Mouse (Mus musculus) forebrain, embryonic 14.5 days (tissue): ENCODE measurements around the gene Alg1. TPM values are rescaled to one million over a fixed set of nuclear protein-coding genes. Genes with fewer than 3 reads are reported as not detected.

Source experiments
- ATAC-seq: fragments of 200-750 bp; cut with Nextera tagmentation; 2 replicates; pipeline ENCODE4 v1.8.0; 2017; ENCODE audit warnings: mild to moderate bottlenecking, moderate library complexity
- DNase-seq: peaks from one replicate; pipeline ENCODE4 v3.0.0-alpha.2; 2015; ENCODE audit warnings: low spot score
- H3K27ac ChIP-seq: fragments of 300-500 bp; sonication (generic); 2 replicates; pipeline ENCODE4 v1.5.1; 2014; ENCODE audit warnings: low read depth, mild to moderate bottlenecking, control low read depth, low read length, moderate library complexity
- H3K27me3 ChIP-seq: fragments of 300-500 bp; sonication (generic); replicated peaks from 2 replicates; pipeline ENCODE4 v1.6.1; 2014; ENCODE audit warnings: low read length, control low read depth, mixed read lengths; ENCODE audit not compliant: control insufficient read depth, insufficient read depth
- H3K36me3 ChIP-seq: fragments of 300-500 bp; sonication (generic); 2 replicates; pipeline ENCODE4 v1.6.1; 2014; ENCODE audit warnings: low read length, control low read depth; ENCODE audit not compliant: control insufficient read depth, insufficient read depth
- H3K4me1 ChIP-seq: fragments of 300-500 bp; sonication (generic); 2 replicates; pipeline ENCODE4 v1.6.1; 2014; ENCODE audit warnings: antibody characterized with exemption, low read length, control low read depth; ENCODE audit not compliant: control insufficient read depth, insufficient read depth
- H3K4me2 ChIP-seq: fragments of 300-500 bp; sonication (generic); 2 replicates; pipeline ENCODE4 v1.6.1; 2014; ENCODE audit warnings: mild to moderate bottlenecking, control low read depth, low read length
- H3K4me3 ChIP-seq: fragments of 300-500 bp; sonication (generic); 2 replicates; pipeline ENCODE4 v1.5.1; 2014; ENCODE audit warnings: low read depth, low read length, control low read depth
- H3K9ac ChIP-seq: fragments of 300-500 bp; sonication (generic); 2 replicates; pipeline ENCODE4 v1.6.1; 2014; ENCODE audit warnings: mild to moderate bottlenecking, low read length, control low read depth, moderate library complexity
- H3K9me3 ChIP-seq: fragments of 300-500 bp; sonication (generic); replicated peaks from 2 replicates; pipeline ENCODE4 v1.6.1; 2016; ENCODE audit warnings: low read length, control low read depth, mixed read lengths; ENCODE audit not compliant: control insufficient read depth
- WGBS: fragments of 180-500 bp; shearing (Covaris S2); extraction: QIAGEN DNeasy Blood & Tissue Kit; methylation state at CpG from one replicate; pipeline ENCODE4 v1.1.7; 2014; 5-methylcytosine and 5-hydroxymethylcytosine counted together
- polyA plus RNA-seq: library from polyadenylated mRNA; unstranded; fragments of >200 nt; fragmentation: Nextera tagmentation; extraction: Ambion mirVana; gene quantifications from 2 replicates; pipeline ENCODE4 v1.2.1, GENCODE M21; 2014

Gene Alg1
- polyA plus RNA-seq, 1 experiment from 2014 or later, result 32.2 TPM

DNA sequence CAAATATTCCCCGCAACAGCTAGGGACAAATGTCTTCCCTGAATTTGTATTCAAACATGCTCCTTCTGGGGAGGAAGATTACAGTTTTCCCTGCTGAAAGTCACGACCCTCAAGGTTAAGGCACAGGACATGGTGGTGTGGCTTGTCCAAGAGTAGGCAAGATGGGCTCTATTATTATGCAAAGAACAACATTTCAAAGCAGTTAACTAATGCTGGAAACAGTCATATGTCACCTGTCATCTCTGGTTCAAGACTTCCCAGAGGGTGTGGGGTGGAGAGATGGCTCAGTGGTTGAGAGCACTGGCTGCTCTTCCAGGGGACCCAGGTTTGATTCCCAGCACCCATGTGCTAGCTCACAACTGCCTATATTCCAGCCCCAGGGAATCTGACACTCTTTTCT is 18.8 kb downstream of the Alg1 start:
- no peak overlapping the region for H3K9ac ChIP-seq
- H3K36me3 ChIP-seq, result peaks cover 16% of the 10 kb centered on the region; the same call in 1 of the 2 replicates
- no peak overlapping the region for H3K27ac ChIP-seq
- WGBS, result 92% methylated on average over 2 of the region's 2 CpGs
- ATAC-seq (no peak), DNase-seq (no peak)
- no peak overlapping the region for H3K4me2 ChIP-seq
- H3K9me3 ChIP-seq, result no peaks in the 10 kb centered on the region
- H3K27me3 ChIP-seq, result no peaks in the 10 kb centered on the region
- no peak overlapping the region for H3K4me3 ChIP-seq
- H3K4me1 ChIP-seq, result peaks cover 8% of the 10 kb centered on the region; the same call in 1 of the 2 replicates

DNA sequence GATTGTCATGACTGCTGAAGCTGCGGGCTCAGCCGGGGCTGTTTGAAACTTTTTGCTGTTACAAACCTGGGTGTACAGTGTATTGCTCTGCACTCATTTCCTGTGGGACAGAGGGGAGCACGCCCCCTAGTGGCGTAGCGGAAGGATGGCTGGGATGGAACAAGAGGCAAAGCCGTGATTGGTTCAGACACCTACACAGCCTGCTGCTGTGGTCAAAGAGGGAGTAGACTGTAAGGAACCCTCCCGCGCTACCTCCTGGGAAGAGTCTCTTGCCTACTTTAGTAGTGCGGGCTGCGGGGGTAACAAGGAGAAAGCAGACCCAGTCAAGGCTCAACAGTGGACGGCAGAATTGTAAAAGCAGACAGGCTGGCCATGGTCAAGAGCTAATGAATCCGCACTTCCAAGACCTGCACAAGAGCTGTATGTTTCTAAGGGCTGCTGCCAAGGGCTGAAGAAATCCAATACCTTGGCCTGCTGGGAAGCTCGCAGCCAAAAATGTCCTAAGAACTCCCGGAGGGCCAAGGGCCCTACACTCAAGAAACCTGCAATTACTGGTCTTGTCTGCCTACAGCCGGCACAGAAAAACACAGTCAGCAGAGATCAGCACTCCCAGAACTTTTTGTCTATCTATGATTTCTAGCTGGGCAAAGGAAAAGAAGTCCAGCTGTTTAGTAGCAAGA is 21.1 kb downstream of the Alg1 start:
- H3K9me3 ChIP-seq, result no peaks in the 10 kb centered on the region
- H3K4me3 ChIP-seq, result peak overlapping the region; percentile 54
- 4% methylated on average over 15 of the region's 15 CpGs for WGBS
- H3K36me3 ChIP-seq, result no peaks in the 10 kb centered on the region
- ATAC-seq (peak; percentile 25), DNase-seq (peak; percentile 74)
- no peaks in the 10 kb centered on the region for H3K27me3 ChIP-seq
- H3K27ac ChIP-seq, result no peak overlapping the region
- peak overlapping the region; percentile 60; the same call in 1 of the 2 replicates for H3K9ac ChIP-seq
- peaks cover 8% of the 10 kb centered on the region; the same call in 1 of the 2 replicates for H3K4me1 ChIP-seq
- H3K4me2 ChIP-seq, result peak overlapping the region; percentile 77

DNA sequence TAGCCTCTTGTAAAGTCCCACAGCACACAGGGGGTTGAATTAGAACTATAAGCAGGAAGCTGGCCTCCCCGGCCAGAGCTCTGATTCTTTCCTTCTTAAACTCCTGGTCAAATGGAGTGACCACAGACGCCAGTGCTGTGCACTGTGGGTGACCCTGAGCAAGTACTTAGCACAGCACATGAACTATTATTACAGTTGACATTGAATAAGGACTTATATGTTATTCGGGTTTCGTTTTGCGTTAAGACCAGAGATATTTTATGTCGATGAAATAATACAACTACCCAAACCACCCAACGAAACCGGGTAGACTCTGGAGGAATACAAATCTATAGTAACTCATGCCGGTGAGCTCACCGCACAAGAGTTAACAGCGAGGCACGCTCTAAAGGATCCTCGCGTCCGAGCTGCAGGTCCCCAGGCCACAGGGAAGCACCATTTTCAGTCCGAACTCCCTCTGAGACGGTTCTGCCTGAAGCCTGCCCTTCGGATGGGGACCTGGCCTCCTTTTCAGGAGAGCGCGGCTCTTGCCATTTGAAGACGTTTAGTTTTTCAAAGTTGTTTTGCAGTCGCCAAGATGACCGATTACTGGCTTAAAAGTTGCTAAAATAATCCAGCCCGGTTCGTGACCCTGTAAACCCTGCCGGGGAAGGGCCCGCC is 21.8 kb downstream of the Alg1 start:
- Histone ChIP-seq H3K4me3 (peak overlapping the region; percentile 54), H3K9me3 (no peaks in the 10 kb centered on the region), H3K4me1 (peaks cover 8% of the 10 kb centered on the region; the same call in 1 of the 2 replicates), H3K27ac (no peak overlapping the region), H3K4me2 (peak overlapping the region; percentile 77), H3K27me3 (no peaks in the 10 kb centered on the region), H3K9ac (peak overlapping the region; percentile 60), H3K36me3 (no peaks in the 10 kb centered on the region)
- ATAC-seq (peak; percentile 4; the same call in 1 of the 2 replicates), DNase-seq (peak; percentile 6)
- WGBS, result 3% methylated on average over 27 of the region's 27 CpGs

DNA sequence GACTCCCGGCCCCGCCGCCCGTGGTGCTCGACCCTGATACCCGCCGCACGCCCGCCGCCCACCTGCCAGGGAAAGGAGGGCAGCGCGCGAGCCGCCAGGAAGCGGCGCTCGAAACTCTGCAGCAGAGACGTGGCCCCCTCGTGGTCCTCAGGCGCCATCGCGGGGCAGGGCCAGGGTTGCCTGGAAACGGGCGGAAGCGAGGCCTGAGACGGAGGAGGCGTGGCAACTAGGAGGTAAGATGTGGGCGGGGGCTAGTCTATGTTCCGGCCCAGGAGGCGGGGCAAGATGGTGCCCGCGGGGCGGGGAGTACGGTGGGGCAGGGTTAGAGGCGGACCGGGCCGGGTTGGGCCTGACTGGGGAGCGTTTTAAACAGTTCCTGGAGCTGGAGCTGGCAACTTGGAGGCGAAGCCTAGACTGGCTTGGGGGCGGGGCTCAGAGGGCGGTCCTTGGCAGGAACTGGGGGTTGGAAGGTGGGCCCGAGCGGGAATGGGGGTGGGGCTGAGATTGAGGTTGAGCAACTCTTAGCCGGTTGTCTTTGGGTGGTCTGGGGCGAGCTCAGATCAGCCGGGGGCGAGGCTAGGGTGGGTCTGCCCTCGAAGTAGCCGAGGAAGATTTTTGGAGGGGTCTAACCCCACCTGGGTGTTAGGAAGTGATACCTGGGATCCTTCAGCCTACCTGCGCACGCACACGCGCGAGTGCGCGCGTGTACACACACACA is 22.5 kb downstream of the Alg1 start, which contains the start of gene Eef2kmt:
TSS of gene Eef2kmt (minus strand) at position 205 of the 718 bp plus-strand sequence.
- DNase-seq, result peak; percentile 99
- Histone ChIP-seq H3K4me2 (peak within 1 kb of the TSS; percentile 77), H3K9me3 (no peaks in the 10 kb centered on the region), H3K4me1 (peaks cover 8% of the 10 kb centered on the region; the same call in 1 of the 2 replicates), H3K27ac (no peak within 1 kb of the TSS), H3K4me3 (peak within 1 kb of the TSS; percentile 54), H3K36me3 (no peaks in the 10 kb centered on the region), H3K27me3 (no peaks in the 10 kb centered on the region), H3K9ac (peak within 1 kb of the TSS; percentile 60)
- ATAC-seq, result peak; percentile 97
- under 1% methylated on average over 57 of the region's 57 CpGs for WGBS

DNA sequence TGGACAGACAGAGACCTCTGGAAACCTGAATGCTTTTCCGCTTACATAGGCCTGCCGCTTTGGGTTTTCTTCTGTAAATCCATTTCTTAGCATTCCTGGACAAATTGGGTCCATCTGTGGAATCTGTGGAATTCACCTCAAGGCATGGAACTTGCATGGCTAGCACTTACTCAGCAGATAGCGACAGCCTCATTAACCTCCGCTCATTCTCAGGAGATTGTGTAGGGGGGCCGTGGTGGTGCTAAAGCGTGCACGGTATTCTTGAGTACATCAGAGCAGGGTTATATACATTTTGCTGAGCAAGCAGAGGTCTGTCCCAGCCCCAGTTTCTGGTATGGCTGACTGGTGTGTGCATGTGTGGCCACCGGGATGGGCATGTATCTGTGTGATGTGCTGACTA is 29.7 kb downstream of the Alg1 start:
- Histone ChIP-seq H3K4me3 (no peak overlapping the region), H3K9me3 (no peaks in the 10 kb centered on the region), H3K4me2 (no peak overlapping the region), H3K36me3 (no peaks in the 10 kb centered on the region), H3K27ac (no peak overlapping the region), H3K4me1 (no peaks in the 10 kb centered on the region), H3K9ac (no peak overlapping the region), H3K27me3 (no peaks in the 10 kb centered on the region)
- 92% methylated on average over 8 of the region's 8 CpGs for WGBS
- ATAC-seq, result no peak
- no peak for DNase-seq

DNA sequence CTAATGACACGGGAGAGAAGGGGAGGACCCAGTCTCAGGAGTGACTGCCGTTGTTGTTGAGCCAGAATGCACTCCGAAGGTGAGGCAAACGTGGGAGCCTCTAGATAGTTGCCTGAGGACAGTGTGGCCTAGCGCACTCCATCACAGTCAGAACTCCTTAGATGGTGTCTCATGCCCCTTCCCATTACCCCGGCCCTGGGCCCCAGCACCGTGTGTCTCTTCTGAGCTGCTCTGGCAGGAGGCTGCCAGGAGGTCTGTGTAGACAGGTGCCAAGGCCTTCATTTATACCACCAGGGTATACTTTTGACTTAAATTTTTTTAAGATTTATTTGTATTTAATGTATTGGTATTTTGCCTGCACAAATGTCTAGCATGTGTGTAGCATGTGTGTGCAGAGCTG is 30.5 kb downstream of the Alg1 start:
- no peak for DNase-seq
- no peak overlapping the region for H3K4me3 ChIP-seq

DNA sequence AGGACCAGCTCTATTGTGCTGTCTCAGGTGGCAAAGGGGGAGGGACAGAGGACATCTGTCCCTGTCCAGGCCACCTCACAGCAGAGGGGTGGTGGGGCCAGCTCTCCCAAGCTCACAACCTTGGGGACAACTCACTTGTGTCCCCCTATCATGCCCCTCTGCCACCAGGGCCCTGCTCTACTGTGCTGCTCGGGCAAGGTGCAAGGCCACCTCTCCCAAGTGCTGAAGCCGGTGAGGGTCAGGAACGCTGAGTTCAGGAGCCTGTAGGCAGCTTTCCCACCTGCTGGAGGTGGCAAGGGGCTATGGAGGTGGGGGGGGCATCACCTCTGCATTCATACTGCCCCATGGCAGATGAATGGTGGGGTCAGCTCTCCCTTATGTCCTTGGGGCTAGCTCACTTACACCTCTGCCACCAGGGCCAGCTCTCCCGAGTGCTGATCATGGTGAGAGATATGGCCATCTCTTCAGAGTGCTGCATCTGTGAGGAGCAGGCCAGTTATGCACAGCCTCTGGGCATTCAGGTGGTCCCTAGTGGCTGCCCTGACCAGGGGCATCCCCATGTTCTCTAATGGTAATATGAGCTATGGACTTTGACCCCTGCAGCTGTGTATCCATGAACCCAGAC is 38.1 kb downstream of the Alg1 start:
- H3K9ac ChIP-seq, result no peak overlapping the region
- no peak overlapping the region for H3K4me3 ChIP-seq
- no peak overlapping the region for H3K27ac ChIP-seq
- no peaks in the 10 kb centered on the region for H3K4me1 ChIP-seq
- H3K9me3 ChIP-seq, result no peaks in the 10 kb centered on the region
- no peaks in the 10 kb centered on the region for H3K27me3 ChIP-seq
- no peak overlapping the region for H3K4me2 ChIP-seq
- no peaks in the 10 kb centered on the region for H3K36me3 ChIP-seq
- DNase-seq (no peak), ATAC-seq (no peak)
- WGBS, result 90% methylated on average over 4 of the region's 4 CpGs

More for the DNA sequence above, 30.5 kb downstream of the Alg1 start:
- ATAC-seq, result no peak
- Histone ChIP-seq H3K9me3 (no peaks in the 10 kb centered on the region), H3K4me2 (no peak overlapping the region), H3K9ac (no peak overlapping the region), H3K27ac (no peak overlapping the region), H3K36me3 (no peaks in the 10 kb centered on the region), H3K27me3 (no peaks in the 10 kb centered on the region), H3K4me1 (no peaks in the 10 kb centered on the region)
- WGBS, result 89% methylated on average over 7 of the region's 7 CpGs

DNA sequence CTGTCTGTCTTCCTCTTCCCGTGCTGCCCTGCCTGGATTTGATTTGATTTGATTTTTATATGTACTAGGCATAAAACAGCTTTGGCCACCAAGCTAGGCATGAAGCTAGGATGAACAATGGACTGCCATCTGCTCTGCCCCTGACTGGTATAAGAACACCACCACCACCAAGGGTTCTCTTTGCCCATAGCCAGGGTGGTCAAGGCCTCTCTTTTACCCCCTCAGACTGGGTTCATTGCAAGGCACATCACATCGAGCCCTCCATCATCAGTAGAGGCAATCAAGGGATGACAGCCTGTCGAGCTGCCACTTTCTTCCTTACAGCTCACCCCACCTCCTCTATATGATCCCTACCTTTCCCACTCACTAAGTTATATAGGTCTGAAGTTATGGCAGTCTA is 39.0 kb downstream of the Alg1 start:
- H3K4me2 ChIP-seq, result no peak overlapping the region
- H3K9me3 ChIP-seq, result no peaks in the 10 kb centered on the region
- no peaks in the 10 kb centered on the region for H3K36me3 ChIP-seq
- ATAC-seq (no peak), DNase-seq (no peak)
- H3K9ac ChIP-seq, result no peak overlapping the region
- no peak overlapping the region for H3K4me3 ChIP-seq
- WGBS, result 84% methylated on average over 3 of the region's 3 CpGs
- no peaks in the 10 kb centered on the region for H3K27me3 ChIP-seq
- no peaks in the 10 kb centered on the region for H3K4me1 ChIP-seq
- H3K27ac ChIP-seq, result no peak overlapping the region
